Mouse (Mus musculus) hindbrain, embryonic 11.5 days (tissue): ENCODE data around the gene Myom1. TPM values are rescaled to one million over a fixed set of nuclear protein-coding genes. Genes with fewer than 3 reads are reported as not detected.

ENCODE experiments used
- ATAC-seq: fragments of 200-750 bp; cut with Nextera tagmentation; 2 replicates; pipeline ENCODE4 v1.8.0; 2017; ENCODE audit warnings: mild to moderate bottlenecking, moderate TSS enrichment, moderate library complexity; ENCODE audit not compliant: low FRiP score
- DNase-seq: peaks from one replicate; pipeline ENCODE4 v3.0.0-alpha.2; 2015; ENCODE audit warnings: low spot score
- H3K27ac ChIP-seq: fragments of 300-500 bp; sonication (generic); 2 replicates; pipeline ENCODE4 v1.5.1; 2014; ENCODE audit warnings: mild to moderate bottlenecking, low read depth, low read length
- H3K27me3 ChIP-seq: fragments of 300-500 bp; sonication (generic); 2 replicates; pipeline ENCODE4 v1.6.1; 2014; ENCODE audit warnings: mild to moderate bottlenecking, low read length, moderate library complexity, mixed read lengths; ENCODE audit not compliant: control insufficient read depth, insufficient read depth
- H3K36me3 ChIP-seq: fragments of 300-500 bp; sonication (generic); 2 replicates; pipeline ENCODE4 v1.6.1; 2014; ENCODE audit warnings: mild to moderate bottlenecking, low read length, moderate library complexity, mixed read lengths; ENCODE audit not compliant: control insufficient read depth, insufficient read depth
- H3K4me1 ChIP-seq: fragments of 300-500 bp; sonication (generic); replicated peaks from 2 replicates; pipeline ENCODE4 v1.6.1; 2014; ENCODE audit warnings: low read length, mixed read lengths; ENCODE audit not compliant: control insufficient read depth, insufficient read depth
- H3K4me2 ChIP-seq: fragments of 300-500 bp; sonication (generic); replicated peaks from 2 replicates; pipeline ENCODE4 v1.6.1; 2014; ENCODE audit warnings: mild to moderate bottlenecking, low read depth, low read length
- H3K4me3 ChIP-seq: fragments of 300-500 bp; sonication (generic); 2 replicates; pipeline ENCODE4 v1.5.1; 2014; ENCODE audit warnings: low read depth, low read length
- H3K9ac ChIP-seq: fragments of 300-500 bp; sonication (generic); 2 replicates; pipeline ENCODE4 v1.6.1; 2014; ENCODE audit warnings: low read depth, low read length
- H3K9me3 ChIP-seq: fragments of 300-500 bp; sonication (generic); 2 replicates; pipeline ENCODE4 v1.6.1; 2016; ENCODE audit warnings: low read length; ENCODE audit not compliant: control insufficient read depth
- WGBS: fragments of 180-500 bp; shearing (Covaris S2); extraction: QIAGEN DNeasy Blood & Tissue Kit; methylation state at CpG from one replicate; pipeline ENCODE4 v1.1.7; 2014; 5-methylcytosine and 5-hydroxymethylcytosine counted together
- polyA plus RNA-seq: library from polyadenylated mRNA; unstranded; fragments of >200 nt; fragmentation: Nextera tagmentation; extraction: Ambion mirVana; gene quantifications from 2 replicates; pipeline ENCODE4 v1.2.1, GENCODE M21; 2014

The Myom1 gene
- polyA plus RNA-seq, 1 experiment from 2014 or later: 2.0 TPM

DNA sequence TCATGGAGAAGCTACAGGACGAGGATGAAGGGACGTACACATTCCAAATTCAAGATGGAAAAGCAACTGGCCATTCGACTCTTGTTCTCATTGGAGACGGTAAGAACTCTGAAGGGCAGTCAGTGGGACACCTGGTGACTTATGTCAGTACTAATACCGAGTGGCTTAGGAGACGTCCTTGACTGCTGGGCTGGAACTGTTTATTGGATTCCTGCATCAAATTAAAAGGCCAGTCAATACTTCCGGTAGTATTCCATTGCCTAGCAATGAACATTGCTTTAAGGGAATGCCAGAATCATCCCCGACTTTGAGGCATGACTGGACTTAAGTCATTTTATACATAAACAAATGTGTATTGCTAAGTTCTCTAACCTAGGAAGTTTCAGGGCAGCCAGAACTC, 103.8 kb downstream of the Myom1 start:
- ATAC-seq: no peak
- H3K4me2 ChIP-seq: no peak overlapping the region
- H3K9ac ChIP-seq: no peak overlapping the region
- H3K4me1 ChIP-seq: no peaks in the 10 kb centered on the region
- WGBS: 78% methylated on average over 8 of the region's 8 CpGs
- no peak for DNase-seq
- no peaks in the 10 kb centered on the region for H3K27me3 ChIP-seq
- H3K4me3 ChIP-seq: no peak overlapping the region
- H3K36me3 ChIP-seq: no peaks in the 10 kb centered on the region
- H3K9me3 ChIP-seq: no peaks in the 10 kb centered on the region
- no peak overlapping the region for H3K27ac ChIP-seq

DNA sequence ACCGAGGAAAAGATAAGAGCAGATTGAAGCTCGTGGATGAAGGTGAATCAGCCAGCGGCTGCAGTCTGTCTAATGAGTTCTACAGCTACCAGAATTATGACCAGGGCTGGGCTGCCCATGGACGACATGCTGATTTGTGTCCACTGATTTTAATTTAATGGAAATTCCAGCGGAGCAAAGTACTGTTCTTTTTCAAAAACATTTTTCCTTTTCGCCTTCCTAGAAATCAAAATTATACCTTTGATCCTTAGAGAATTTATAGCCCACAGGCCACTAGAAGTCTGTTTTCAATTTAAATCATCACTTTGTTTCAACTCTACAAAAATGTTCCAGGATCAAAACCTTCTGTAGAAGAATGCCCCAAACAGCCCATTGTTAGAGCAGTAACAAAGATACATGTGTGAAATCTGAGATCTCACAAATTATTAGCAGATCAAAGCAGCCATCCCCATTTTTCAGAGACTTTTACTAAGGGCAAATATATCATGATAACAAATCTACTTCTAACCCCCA, 108.4 kb downstream of the Myom1 start:
- H3K9me3 ChIP-seq: no peaks in the 10 kb centered on the region
- H3K4me2 ChIP-seq: no peak overlapping the region
- no peak for DNase-seq
- no peak overlapping the region for H3K9ac ChIP-seq
- H3K4me3 ChIP-seq: no peak overlapping the region
- H3K27me3 ChIP-seq: no peaks in the 10 kb centered on the region
- 74% methylated on average over 6 of the region's 6 CpGs for WGBS
- no peak overlapping the region for H3K27ac ChIP-seq
- no peak for ATAC-seq
- H3K4me1 ChIP-seq: no peaks in the 10 kb centered on the region
- H3K36me3 ChIP-seq: no peaks in the 10 kb centered on the region

DNA sequence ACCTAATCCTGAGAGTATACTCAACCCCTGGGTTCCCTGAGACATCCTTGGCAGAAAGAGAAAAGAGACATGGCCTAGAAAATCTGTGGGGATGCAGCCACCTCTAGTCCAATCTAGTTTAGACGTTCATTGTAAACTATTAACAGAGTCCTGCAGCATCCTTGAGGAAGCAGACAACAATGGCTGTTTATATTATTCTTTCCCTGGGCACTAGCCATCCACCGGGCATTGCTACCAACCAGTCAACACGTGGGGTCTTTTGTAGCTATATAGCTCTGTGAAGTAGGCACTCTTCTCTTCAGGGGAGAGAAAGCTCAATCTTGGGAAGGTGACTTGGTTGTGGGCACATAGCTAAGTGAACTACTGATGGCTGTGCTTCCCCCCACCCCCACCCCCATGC, 110.3 kb downstream of the Myom1 start:
- Histone ChIP-seq H3K4me1 (no peaks in the 10 kb centered on the region), H3K4me2 (no peak overlapping the region), H3K27ac (no peak overlapping the region), H3K36me3 (no peaks in the 10 kb centered on the region), H3K9ac (no peak overlapping the region), H3K27me3 (no peaks in the 10 kb centered on the region), H3K4me3 (no peak overlapping the region), H3K9me3 (no peaks in the 10 kb centered on the region)
- DNase-seq: no peak
- 85% methylated on average over 3 of the region's 3 CpGs for WGBS
- ATAC-seq: no peak

DNA sequence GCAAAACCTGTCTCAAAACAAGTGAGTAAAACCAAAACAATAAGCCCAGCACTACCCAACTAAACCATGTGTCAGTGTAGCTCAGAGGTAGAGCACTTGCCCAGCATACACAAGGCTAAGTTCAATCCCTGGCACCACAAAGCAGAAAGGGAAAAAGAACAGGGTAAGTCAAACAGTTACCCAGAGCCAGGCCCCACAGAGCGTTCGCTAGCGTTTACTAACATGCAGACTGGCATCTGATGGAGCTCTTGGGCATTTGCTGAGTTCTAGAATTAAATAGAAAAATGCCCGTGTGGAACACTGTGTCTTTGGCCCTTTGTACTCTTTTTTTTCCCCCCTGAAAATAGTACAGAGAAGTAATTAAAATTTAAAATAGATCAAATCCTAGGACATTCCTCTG, 111.8 kb downstream of the Myom1 start:
- Histone ChIP-seq H3K4me2 (no peak overlapping the region), H3K9me3 (no peaks in the 10 kb centered on the region), H3K4me3 (no peak overlapping the region), H3K27ac (no peak overlapping the region), H3K4me1 (no peaks in the 10 kb centered on the region), H3K9ac (no peak overlapping the region), H3K27me3 (no peaks in the 10 kb centered on the region), H3K36me3 (no peaks in the 10 kb centered on the region)
- 87% methylated on average over 4 of the region's 4 CpGs for WGBS
- ATAC-seq: no peak
- no peak for DNase-seq

DNA sequence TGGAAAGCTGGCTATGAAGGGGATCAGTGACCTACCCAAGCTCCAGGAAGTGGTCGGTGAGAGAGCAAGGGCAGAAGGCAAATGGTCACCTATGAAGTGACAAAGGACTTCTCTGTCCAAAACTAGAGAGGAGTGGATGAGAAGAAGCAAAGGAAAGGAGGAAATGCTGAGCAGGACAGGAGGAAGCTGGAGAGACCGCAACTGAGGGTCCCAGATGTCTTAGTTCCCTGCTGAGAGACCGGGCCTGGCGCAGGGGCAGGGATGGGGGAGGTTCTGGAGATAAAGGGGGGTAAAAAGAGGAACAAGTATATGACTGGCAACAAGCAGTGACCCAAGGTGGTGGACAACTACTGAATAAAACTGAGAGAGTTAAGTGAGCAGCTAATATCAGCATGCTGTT, 115.5 kb downstream of the Myom1 start:
- Histone ChIP-seq H3K4me1 (no peaks in the 10 kb centered on the region), H3K36me3 (no peaks in the 10 kb centered on the region), H3K27me3 (no peaks in the 10 kb centered on the region), H3K4me3 (no peak overlapping the region), H3K4me2 (no peak overlapping the region), H3K9ac (no peak overlapping the region), H3K27ac (no peak overlapping the region), H3K9me3 (no peaks in the 10 kb centered on the region)
- ATAC-seq (no peak), DNase-seq (no peak)
- 91% methylated on average over 4 of the region's 4 CpGs for WGBS

DNA sequence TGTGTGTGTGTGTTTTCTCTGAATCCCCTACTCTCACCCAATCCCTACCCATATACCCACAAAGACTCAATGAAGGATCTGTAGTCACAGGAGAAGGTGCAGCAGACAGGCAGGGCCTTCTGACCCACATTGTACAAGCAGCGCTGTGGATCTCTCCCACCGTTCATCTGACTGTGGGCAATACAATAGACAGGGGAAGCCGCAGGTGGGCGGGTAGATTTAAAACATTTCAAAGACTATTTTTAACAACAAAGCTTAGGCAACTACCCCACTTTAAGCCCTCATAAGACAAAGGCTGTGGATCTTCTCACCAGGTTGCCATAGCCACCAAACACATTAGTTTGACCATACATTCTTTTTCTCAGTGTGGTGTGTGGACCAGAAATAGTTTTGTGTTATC, 116.2 kb downstream of the Myom1 start:
- no peak for ATAC-seq
- Histone ChIP-seq H3K27ac (no peak overlapping the region), H3K4me3 (no peak overlapping the region), H3K4me1 (no peaks in the 10 kb centered on the region), H3K9ac (no peak overlapping the region), H3K27me3 (no peaks in the 10 kb centered on the region), H3K9me3 (no peaks in the 10 kb centered on the region), H3K36me3 (no peaks in the 10 kb centered on the region), H3K4me2 (no peak overlapping the region)
- DNase-seq: no peak
- 78% methylated on average over 4 of the region's 4 CpGs for WGBS

GRCm38 (mm10) chr17:71120626-71121025, 118.2 kb downstream of the Myom1 start:
- DNase-seq: no peak
- Histone ChIP-seq H3K4me3 (no peak overlapping the region), H3K9me3 (no peaks in the 10 kb centered on the region), H3K4me2 (no peak overlapping the region), H3K9ac (no peak overlapping the region), H3K27me3 (no peaks in the 10 kb centered on the region), H3K27ac (no peak overlapping the region), H3K36me3 (no peaks in the 10 kb centered on the region), H3K4me1 (no peaks in the 10 kb centered on the region)
- WGBS: 48% methylated on average over 4 of the region's 6 CpGs
- no peak for ATAC-seq

- no peaks in the 10 kb centered on the region for H3K36me3 ChIP-seq
- ATAC-seq (no peak), DNase-seq (no peak)
- no peak overlapping the region for H3K27ac ChIP-seq
- WGBS: 88% methylated on average over 8 of the region's 8 CpGs
- H3K27me3 ChIP-seq: no peaks in the 10 kb centered on the region
- H3K4me1 ChIP-seq: no peaks in the 10 kb centered on the region
- H3K4me3 ChIP-seq: no peak overlapping the region
- H3K9ac ChIP-seq: no peak overlapping the region
- no peak overlapping the region for H3K4me2 ChIP-seq
- no peaks in the 10 kb centered on the region for H3K9me3 ChIP-seq
Measured at GRCm38 (mm10) chr17:71124061-71124670, 121.7 kb downstream of the Myom1 start.

DNA sequence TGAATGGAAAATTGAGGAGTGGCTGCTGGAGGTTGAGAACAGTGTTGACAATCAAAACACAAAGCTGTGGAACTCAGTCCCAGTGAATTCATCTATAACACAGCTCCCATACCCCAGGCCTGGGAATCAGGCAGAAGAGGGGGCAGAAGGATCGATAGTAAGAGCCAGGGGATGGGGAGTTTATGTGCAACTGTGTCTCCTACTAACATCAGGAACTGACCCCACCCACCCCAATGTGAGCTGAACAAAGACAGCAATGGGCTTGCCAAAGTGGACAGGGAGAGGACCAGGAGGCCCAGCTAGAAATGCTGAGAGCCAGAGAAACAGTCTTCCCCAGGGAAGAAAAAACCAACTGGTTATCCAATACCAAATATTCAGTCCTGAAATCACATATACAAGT, 122.2 kb downstream of the Myom1 start:
- no peak for DNase-seq
- H3K9ac ChIP-seq: no peak overlapping the region
- H3K36me3 ChIP-seq: no peaks in the 10 kb centered on the region
- H3K9me3 ChIP-seq: no peaks in the 10 kb centered on the region
- no peaks in the 10 kb centered on the region for H3K27me3 ChIP-seq
- H3K4me3 ChIP-seq: no peak overlapping the region
- WGBS: 100% methylated on average over 1 of the region's 1 CpGs
- H3K4me2 ChIP-seq: no peak overlapping the region
- H3K4me1 ChIP-seq: no peaks in the 10 kb centered on the region
- H3K27ac ChIP-seq: no peak overlapping the region
- ATAC-seq: no peak
